Mouse (Mus musculus) E14TG2a.4 (cell line): ENCODE measurements around the gene Capn11.

Experiments used
- H3K27me3 ChIP-seq: 2 replicates; pipeline ENCODE4 v1.6.1; 2014; ENCODE audit warnings: low read length, control low read depth; ENCODE audit not compliant: insufficient read depth
- H3K36me3 ChIP-seq: 2 replicates; pipeline ENCODE4 v1.6.1; 2014; ENCODE audit warnings: low read length, control low read depth; ENCODE audit not compliant: insufficient read depth
- H3K4me1 ChIP-seq: replicated peaks from 2 replicates; pipeline ENCODE4 v1.6.1; 2014; ENCODE audit warnings: low read depth, low read length, control low read depth
- H3K4me3 ChIP-seq: replicated peaks from 2 replicates; pipeline ENCODE4 v1.5.1; 2014; ENCODE audit warnings: mild to moderate bottlenecking, low read length
- H3K9me3 ChIP-seq: 2 replicates; pipeline ENCODE4 v1.6.1; 2014; ENCODE audit warnings: low read length, control low read depth
- CTCF ChIP-seq: conservative IDR thresholded peaks from 2 replicates; pipeline ENCODE4 v1.5.1; 2014; ENCODE audit warnings: low read length
- NANOG ChIP-seq: IDR thresholded peaks from 2 replicates; pipeline ENCODE4 v1.6.1; 2014; ENCODE audit warnings: borderline replicate concordance, low read length, mixed read lengths
- POU5F1 ChIP-seq: IDR thresholded peaks from 2 replicates; pipeline ENCODE4 v1.6.1; 2014; ENCODE audit warnings: low read length, borderline replicate concordance

The Capn11 gene

GRCm38 (mm10) chr17:45601325-45601724 is 57.8 kb downstream of the Capn11 start:
- peak overlapping the region; percentile 93 for H3K4me3 ChIP-seq
- H3K4me1 ChIP-seq, result peaks cover 83% of the 10 kb centered on the region
- H3K9me3 ChIP-seq, result no peaks in the 10 kb centered on the region
- no peaks in the 10 kb centered on the region for H3K27me3 ChIP-seq
- TF ChIP-seq NANOG, result no peak
- TF ChIP-seq POU5F1, result no peak
- TF ChIP-seq CTCF, result no peak
- H3K36me3 ChIP-seq, result peaks cover 24% of the 10 kb centered on the region

- peaks cover 24% of the 10 kb centered on the region for H3K36me3 ChIP-seq
- no peaks in the 10 kb centered on the region for H3K27me3 ChIP-seq
- peak overlapping the region; percentile 93 for H3K4me3 ChIP-seq
- H3K9me3 ChIP-seq, result no peaks in the 10 kb centered on the region
- no peak for TF ChIP-seq POU5F1
- no peak for TF ChIP-seq NANOG
- no peak for TF ChIP-seq CTCF
- H3K4me1 ChIP-seq, result peaks cover 78% of the 10 kb centered on the region
Observed at GRCm38 (mm10) chr17:45600267-45600666, 58.9 kb downstream of the Capn11 start.

- Histone ChIP-seq H3K4me1 (peaks cover 76% of the 10 kb centered on the region), H3K36me3 (peaks cover 24% of the 10 kb centered on the region)
- TF ChIP-seq NANOG, result no peak
- no peak for TF ChIP-seq CTCF
- no peak for TF ChIP-seq POU5F1
Observed at GRCm38 (mm10) chr17:45599446-45600242, 59.5 kb downstream of the Capn11 start, which contains the start of gene Slc29a1. Slc29a1 (minus strand) TSS chr17:45599606.

GRCm38 (mm10) chr17:45598891-45599290 is 60.2 kb downstream of the Capn11 start:
- TF ChIP-seq POU5F1 (no peak), CTCF (no peak), NANOG (no peak)
- H3K4me1 ChIP-seq, result peaks cover 77% of the 10 kb centered on the region
- H3K4me3 ChIP-seq, result peak overlapping the region; percentile 93
- H3K27me3 ChIP-seq, result no peaks in the 10 kb centered on the region
- H3K9me3 ChIP-seq, result no peaks in the 10 kb centered on the region
- peaks cover 24% of the 10 kb centered on the region for H3K36me3 ChIP-seq

More at GRCm38 (mm10) chr17:45599446-45600242, 59.5 kb downstream of the Capn11 start, which contains the start of gene Slc29a1:
- no peaks in the 10 kb centered on the region for H3K9me3 ChIP-seq
- peak within 1 kb of the TSS; percentile 93 for H3K4me3 ChIP-seq
- no peaks in the 10 kb centered on the region for H3K27me3 ChIP-seq

GRCm38 (mm10) chr17:45598376-45598775 is 60.7 kb downstream of the Capn11 start:
- TF ChIP-seq POU5F1 (no peak), CTCF (no peak), NANOG (no peak)
- peaks cover 77% of the 10 kb centered on the region for H3K4me1 ChIP-seq
- peak overlapping the region; percentile 93 for H3K4me3 ChIP-seq
- no peaks in the 10 kb centered on the region for H3K27me3 ChIP-seq
- peaks cover 28% of the 10 kb centered on the region for H3K36me3 ChIP-seq
- no peaks in the 10 kb centered on the region for H3K9me3 ChIP-seq

GRCm38 (mm10) chr17:45597787-45598186 is 61.3 kb downstream of the Capn11 start:
- Histone ChIP-seq H3K4me1 (peaks cover 77% of the 10 kb centered on the region), H3K36me3 (peaks cover 34% of the 10 kb centered on the region), H3K27me3 (no peaks in the 10 kb centered on the region), H3K9me3 (no peaks in the 10 kb centered on the region), H3K4me3 (peak overlapping the region; percentile 17; the same call in 1 of the 2 replicates)
- TF ChIP-seq CTCF (no peak), NANOG (no peak), POU5F1 (no peak)

- TF ChIP-seq POU5F1 (no peak), CTCF (no peak), NANOG (no peak)
- Histone ChIP-seq H3K4me1 (peaks cover 80% of the 10 kb centered on the region), H3K4me3 (peak overlapping the region; percentile 98), H3K27me3 (no peaks in the 10 kb centered on the region), H3K36me3 (peaks cover 43% of the 10 kb centered on the region), H3K9me3 (no peaks in the 10 kb centered on the region)
Observed at GRCm38 (mm10) chr17:45596631-45597396, 62.3 kb downstream of the Capn11 start.

- H3K27me3 ChIP-seq, result no peaks in the 10 kb centered on the region
- H3K4me1 ChIP-seq, result peaks cover 86% of the 10 kb centered on the region
- no peaks in the 10 kb centered on the region for H3K9me3 ChIP-seq
- no peak for TF ChIP-seq NANOG
- no peak for TF ChIP-seq POU5F1
- TF ChIP-seq CTCF, result no peak
- H3K4me3 ChIP-seq, result peak overlapping the region; percentile 98
- peaks cover 49% of the 10 kb centered on the region for H3K36me3 ChIP-seq
Observed at GRCm38 (mm10) chr17:45595736-45596390, 63.3 kb downstream of the Capn11 start.
